Mouse (Mus musculus) CH12.LX (cell line): ENCODE data around the gene Gm26558. TPM values are rescaled to one million over a fixed set of nuclear protein-coding genes. Genes with fewer than 3 reads are reported as not detected.

Experiments used
- DNase-seq: peaks from one replicate; pipeline ENCODE4 v3.0.0-alpha.2; 2013; ENCODE audit errors: extremely low read depth
- H3K27ac ChIP-seq: 2 replicates; pipeline ENCODE4 v1.5.1; 2012; ENCODE audit warnings: low read depth, mild to moderate bottlenecking, control low read depth, moderate library complexity; ENCODE audit not compliant: insufficient read depth
- H3K27me3 ChIP-seq: replicated peaks from 2 replicates; pipeline ENCODE3; 2012; ENCODE audit warnings: inconsistent platforms
- H3K36me3 ChIP-seq, 2 experiments: replicated peaks in 1 of 2; 2 replicates each; pipeline versions ENCODE3 to v1.6.1; 2012; ENCODE audit warnings: inconsistent platforms in 1 of 2, low read length in 1 of 2, mild to moderate bottlenecking in 1 of 2, mixed read lengths in 1 of 2, moderate library complexity in 1 of 2; ENCODE audit not compliant: control insufficient read depth in 1 of 2, insufficient read depth in 1 of 2
- H3K4me1 ChIP-seq, 2 experiments: 2 replicates each; pipeline ENCODE4 v1.6.1; 2012; ENCODE audit warnings: inconsistent platforms in 1 of 2, moderate library complexity in 1 of 2; ENCODE audit not compliant: insufficient read depth in 2 of 2, control insufficient read depth in 1 of 2
- H3K4me2 ChIP-seq: 2 replicates; pipeline ENCODE4 v1.6.1; 2012; ENCODE audit warnings: low read depth, mild to moderate bottlenecking, control low read depth; ENCODE audit not compliant: poor library complexity, insufficient read depth, severe bottlenecking
- H3K4me3 ChIP-seq, 3 experiments: fragments of 150-350 bp in 1 of 3; sonication (generic) in 1 of 3; replicated peaks in 1 of 3; 2 replicates each; pipeline versions ENCODE3 to v1.5.1; 2011 to 2012; ENCODE audit warnings: low read depth in 2 of 3, low read length in 2 of 3, mild to moderate bottlenecking in 2 of 3, moderate library complexity in 2 of 3, control low read depth in 1 of 3, improper control_type of control experiment in 1 of 3, inconsistent platforms in 1 of 3, mixed read lengths in 1 of 3; ENCODE audit not compliant: poor library complexity in 1 of 3
- H3K79me2 ChIP-seq: replicated peaks from 2 replicates; pipeline ENCODE4 v1.6.1; 2012; ENCODE audit warnings: mild to moderate bottlenecking, moderate library complexity; ENCODE audit not compliant: control insufficient read depth, poor library complexity, insufficient read depth, severe bottlenecking; ENCODE audit errors: extremely low read depth
- H3K9ac ChIP-seq: 2 replicates; pipeline ENCODE4 v1.6.1; 2012; ENCODE audit warnings: low read depth, mild to moderate bottlenecking, control low read depth, moderate library complexity; ENCODE audit not compliant: insufficient read depth
- H3K9me3 ChIP-seq: replicated peaks from 2 replicates; pipeline ENCODE3; 2012; ENCODE audit warnings: low read length, inconsistent platforms, mixed read lengths
- CTCF ChIP-seq, 2 experiments: IDR thresholded peaks in 1 of 2; conservative IDR thresholded peaks in 1 of 2; 2 replicates each; pipeline ENCODE4 v1.5.1; 2011 to 2012; ENCODE audit warnings: low read depth in 2 of 2, low read length in 2 of 2, improper control_type of control experiment in 1 of 2, inconsistent platforms in 1 of 2, mild to moderate bottlenecking in 1 of 2, moderate library complexity in 1 of 2
- E2F4 ChIP-seq: IDR thresholded peaks from 2 replicates; pipeline ENCODE4 v1.6.1; 2011; ENCODE audit warnings: low read depth, low read length, improper control_type of control experiment; ENCODE audit not compliant: insufficient replicate concordance
- ELF1 ChIP-seq: IDR thresholded peaks from 2 replicates; pipeline ENCODE4 v1.6.1; 2014; ENCODE audit warnings: low read depth, mild to moderate bottlenecking, inconsistent platforms, low read length, improper control_type of control experiment
- EP300 ChIP-seq: IDR thresholded peaks from 2 replicates; pipeline ENCODE4 v1.6.1; 2011; ENCODE audit warnings: low read length, improper control_type of control experiment
- ETS1 ChIP-seq: conservative IDR thresholded peaks from 2 replicates; pipeline ENCODE4 v1.6.1; 2012; ENCODE audit warnings: low read depth, mild to moderate bottlenecking, inconsistent platforms, low read length, improper control_type of control experiment, moderate library complexity
- GABPA ChIP-seq: IDR thresholded peaks from 2 replicates; pipeline ENCODE4 v1.6.1; 2012; ENCODE audit warnings: low read depth, low read length, improper control_type of control experiment, inconsistent platforms; ENCODE audit not compliant: insufficient replicate concordance
- HCFC1 ChIP-seq: IDR thresholded peaks from 2 replicates; pipeline ENCODE4 v1.6.1; 2012; ENCODE audit warnings: low read depth, mild to moderate bottlenecking, inconsistent platforms, low read length, improper control_type of control experiment
- IRF4 ChIP-seq: IDR thresholded peaks from 2 replicates; pipeline ENCODE4 v1.6.1; 2014; ENCODE audit warnings: low read depth, mild to moderate bottlenecking, inconsistent platforms, low read length, improper control_type of control experiment
- JUN ChIP-seq: IDR thresholded peaks from 2 replicates; pipeline ENCODE4 v1.6.1; 2011; ENCODE audit warnings: low read depth, mild to moderate bottlenecking, low read length, improper control_type of control experiment, moderate library complexity; ENCODE audit not compliant: insufficient read depth
- JUND ChIP-seq: conservative IDR thresholded peaks from 2 replicates; pipeline ENCODE4 v1.6.1; 2011; ENCODE audit warnings: low read depth, low read length, improper control_type of control experiment
- KAT2A ChIP-seq: IDR thresholded peaks from 2 replicates; pipeline ENCODE4 v1.6.1; 2012; ENCODE audit warnings: low read length, improper control_type of control experiment, inconsistent platforms; ENCODE audit not compliant: insufficient replicate concordance
- MAFK ChIP-seq: IDR thresholded peaks from 2 replicates; pipeline ENCODE4 v1.6.1; 2011; ENCODE audit warnings: low read length, improper control_type of control experiment; ENCODE audit not compliant: insufficient replicate concordance
- MAX ChIP-seq: IDR thresholded peaks from 2 replicates; pipeline ENCODE4 v1.6.1; 2011; ENCODE audit warnings: low read length, improper control_type of control experiment
- MAZ ChIP-seq: IDR thresholded peaks from 2 replicates; pipeline ENCODE4 v1.6.1; 2012; ENCODE audit warnings: low read depth, mild to moderate bottlenecking, inconsistent platforms, low read length, improper control_type of control experiment, moderate library complexity
- MEF2A ChIP-seq: IDR thresholded peaks from 2 replicates; pipeline ENCODE4 v1.6.1; 2014; ENCODE audit warnings: low read depth, mild to moderate bottlenecking, inconsistent platforms, low read length, improper control_type of control experiment, borderline replicate concordance
- MYC ChIP-seq: IDR thresholded peaks from 2 replicates; pipeline ENCODE4 v1.6.1; 2011; ENCODE audit warnings: low read depth, mild to moderate bottlenecking, improper control_type of control experiment, low read length
- NELFE ChIP-seq: IDR thresholded peaks from 2 replicates; pipeline ENCODE4 v1.6.1; 2011; ENCODE audit warnings: low read depth, low read length, improper control_type of control experiment
- POLR2A ChIP-seq: IDR thresholded peaks from 2 replicates; pipeline ENCODE4 v1.6.1; 2011; ENCODE audit warnings: low read depth, mild to moderate bottlenecking, improper control_type of control experiment, low read length
- RAD21 ChIP-seq: IDR thresholded peaks from 2 replicates; pipeline ENCODE4 v1.6.1; 2011; ENCODE audit warnings: low read depth, mild to moderate bottlenecking, low read length, improper control_type of control experiment, moderate library complexity
- RCOR1 ChIP-seq: conservative IDR thresholded peaks from 2 replicates; pipeline ENCODE4 v1.6.1; 2012; ENCODE audit warnings: low read depth, mild to moderate bottlenecking, inconsistent platforms, low read length, improper control_type of control experiment
- SIN3A ChIP-seq: IDR thresholded peaks from 2 replicates; pipeline ENCODE4 v1.6.1; 2012; ENCODE audit warnings: low read length, improper control_type of control experiment, inconsistent platforms
- SMC3 ChIP-seq: IDR thresholded peaks from 2 replicates; pipeline ENCODE4 v1.6.1; 2011; ENCODE audit warnings: low read depth, low read length, improper control_type of control experiment
- TCF12 ChIP-seq: IDR thresholded peaks from 2 replicates; pipeline ENCODE4 v1.6.1; 2014; ENCODE audit warnings: low read depth, mild to moderate bottlenecking, inconsistent platforms, low read length, improper control_type of control experiment
- UBTF ChIP-seq: IDR thresholded peaks from 2 replicates; pipeline ENCODE4 v1.6.1; 2012; ENCODE audit warnings: low read depth, mild to moderate bottlenecking, inconsistent platforms, low read length, improper control_type of control experiment, moderate library complexity
- USF1 ChIP-seq: IDR thresholded peaks from 2 replicates; pipeline ENCODE4 v1.6.1; 2014; ENCODE audit warnings: low read depth, mild to moderate bottlenecking, inconsistent platforms, low read length, improper control_type of control experiment
- USF2 ChIP-seq: conservative IDR thresholded peaks from 2 replicates; pipeline ENCODE4 v1.6.1; 2011; ENCODE audit warnings: low read depth, low read length, improper control_type of control experiment
- ZMIZ1 ChIP-seq: IDR thresholded peaks from 2 replicates; pipeline ENCODE4 v1.6.1; 2012; ENCODE audit warnings: low read depth, mild to moderate bottlenecking, inconsistent platforms, low read length, improper control_type of control experiment
- ZNF384 ChIP-seq: IDR thresholded peaks from 2 replicates; pipeline ENCODE4 v1.6.1; 2012; ENCODE audit warnings: low read depth, low read length, improper control_type of control experiment, inconsistent platforms
- dilution Hi-C: fragments of 300-500 bp; cut with MboI; formaldehyde crosslinking; loops from 2 replicates; pipeline ENCODE4 v1.14.3; 2020; ENCODE audit warnings: low sequenced_read_pairs; ENCODE audit not compliant: extremely low pct_unique_long_range_greater_than_20kb, extremely low pct_ligation_motif_present
- in situ Hi-C: fragments of 300-500 bp; cut with MboI; formaldehyde crosslinking; loops from 3 replicates; pipeline ENCODE4 v1.14.3; 2019; ENCODE audit warnings: low sequenced_read_pairs, low pct_ligation_motif_present, low pct_unique_long_range_greater_than_20kb, mixed read lengths
- polyA plus RNA-seq: library from polyadenylated mRNA; unstranded; fragments of >175 nt; gene quantifications from 2 replicates; pipeline ENCODE4 v1.2.1, GENCODE M21; 2012; ENCODE audit warnings: low read depth; ENCODE audit not compliant: insufficient read length
- total RNA-seq, 2 experiments: library from RNA; depleted of rRNA; stranded (reverse); fragments of 300-350 nt in 1 of 2; fragments of >200 nt in 1 of 2; gene quantifications; 2 replicates each; pipeline ENCODE4 v1.2.3; 2012 to 2014

The Gm26558 gene
- total and polyA plus RNA-seq, 3 experiments: 0.64 TPM; not detected in 2

DNA sequence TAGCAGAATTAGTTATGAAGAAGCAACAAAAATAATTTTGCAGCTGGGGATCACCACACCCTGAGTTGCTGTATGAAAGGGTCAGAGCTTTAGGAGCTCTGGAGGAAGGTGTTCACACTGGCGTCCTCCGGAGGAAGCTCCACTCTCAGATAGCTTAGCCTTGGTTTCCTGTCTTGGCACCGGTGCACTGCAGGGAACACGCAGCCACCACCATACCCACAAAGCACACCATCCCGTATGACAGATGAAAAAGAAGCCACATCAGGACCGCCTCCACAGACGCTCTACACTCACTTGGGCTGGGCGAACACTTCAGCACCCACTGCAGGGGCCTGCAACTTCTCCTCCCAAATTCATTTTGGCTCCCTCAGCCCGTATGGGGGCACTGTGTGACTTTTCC lies 39.7 kb upstream of the Gm26558 start:
- no peaks in the 10 kb centered on the region for H3K27me3 ChIP-seq
- peaks cover 0 to 32% of the 10 kb centered on the region in 2 experiments for H3K36me3 ChIP-seq
- no peaks in the 10 kb centered on the region for H3K79me2 ChIP-seq
- dilution Hi-C loops: no loop called here
- H3K4me3 ChIP-seq: no peak overlapping the region
- no peak overlapping the region for H3K27ac ChIP-seq
- H3K4me2 ChIP-seq: no peak overlapping the region
- H3K9me3 ChIP-seq: no peaks in the 10 kb centered on the region
- peaks cover 2 to 14% of the 10 kb centered on the region in 2 experiments; a peak in 2 of 4 replicates for H3K4me1 ChIP-seq
- TF ChIP-seq ZMIZ1 (no peak), POLR2A (no peak), IRF4 (no peak), JUN (no peak), MAZ (no peak), TCF12 (no peak), UBTF (no peak), RAD21 (no peak), SIN3A (no peak), ELF1 (no peak), GABPA (no peak), EP300 (no peak), ZNF384 (no peak), MEF2A (no peak), MYC (no peak), RCOR1 (no peak), SMC3 (no peak), USF1 (no peak)
- no peak overlapping the region for H3K9ac ChIP-seq
- DNase-seq: no peak
- in situ Hi-C loops: loop anchor here (25.0 kb wide), 2 partner anchors 111 to 336 kb away; no protein-coding TSS in a partner anchor

DNA sequence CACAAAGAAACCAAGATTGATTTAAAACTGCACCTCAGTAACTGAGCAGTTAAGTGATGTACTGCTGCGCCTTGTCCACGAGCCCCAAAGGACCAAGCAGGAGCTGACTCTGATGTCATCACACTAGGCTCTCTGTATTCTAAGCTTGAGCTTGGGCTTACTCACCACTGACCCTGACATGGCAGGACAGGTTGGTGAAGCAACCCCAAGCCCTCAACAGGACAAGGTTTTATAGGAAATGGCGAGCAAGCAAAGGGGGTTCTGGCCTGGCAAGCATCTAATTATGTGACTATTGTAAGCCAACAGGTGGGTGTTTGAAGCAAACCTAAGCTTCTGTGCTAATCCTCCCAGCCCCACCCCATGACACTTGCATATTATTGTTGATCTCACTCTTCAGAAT lies 38.9 kb upstream of the Gm26558 start:
- dilution Hi-C loops: no loop called here
- no peak for TF ChIP-seq USF2
- no peak for TF ChIP-seq MAX
- TF ChIP-seq HCFC1: no peak
- no peak for TF ChIP-seq ELF1
- TF ChIP-seq CTCF (conservative IDR thresholded peaks at IDR 0.05 in 1 of 2, IDR thresholded peaks at IDR 0.05 in 1 of 2; ENCODE audit: low read depth in 2 of 2, low read length in 2 of 2): no peak
- TF ChIP-seq MAFK: no peak
- TF ChIP-seq ETS1: no peak
- TF ChIP-seq NELFE: no peak
- TF ChIP-seq JUND: no peak
- TF ChIP-seq POLR2A: no peak
- TF ChIP-seq KAT2A: no peak
- no peak for TF ChIP-seq E2F4
- TF ChIP-seq UBTF: no peak
- Histone ChIP-seq H3K4me3 (no peak overlapping the region), H3K27ac (no peak overlapping the region), H3K9me3 (no peaks in the 10 kb centered on the region), H3K4me1 (peaks cover 2 to 14% of the 10 kb centered on the region in 2 experiments; a peak in 2 of 4 replicates), H3K36me3 (peaks cover 0 to 38% of the 10 kb centered on the region in 2 experiments), H3K27me3 (no peaks in the 10 kb centered on the region), H3K9ac (no peak overlapping the region), H3K4me2 (no peak overlapping the region), H3K79me2 (no peaks in the 10 kb centered on the region)
- DNase-seq: no peak
- in situ Hi-C loops: loop anchor here (25.0 kb wide), 2 partner anchors 111 to 336 kb away; no protein-coding TSS in a partner anchor
